Mouse (Mus musculus): Measurements from ENCODE around the gene Lifr.

- TF ChIP-seq CTCF (conservative IDR thresholded peaks at IDR 0.05; ENCODE audit: low read length) (no peak), NANOG (IDR thresholded peaks at IDR 0.05; ENCODE audit: borderline replicate concordance, low read length) (no peak)
Observed at GRCm38 (mm10) chr15:7143689-7144170, 53.3 kb downstream of the Lifr start.
